Mouse (Mus musculus) intestine, embryonic 14.5 days (tissue): ENCODE measurements around the gene Iqgap1. TPM values are rescaled to one million over a fixed set of nuclear protein-coding genes. Genes with fewer than 3 reads are reported as not detected.

Experiments
- ATAC-seq: fragments of 200-750 bp; cut with Nextera tagmentation; replicated peaks from 2 replicates; pipeline ENCODE4 v1.8.0; 2017; ENCODE audit warnings: low read depth, moderate number of reproducible peaks, moderate TSS enrichment, moderate library complexity; ENCODE audit not compliant: low FRiP score, low TSS enrichment
- DNase-seq: peaks from one replicate; pipeline ENCODE4 v3.0.0-alpha.2; 2018; ENCODE audit warnings: low spot score
- H3K27ac ChIP-seq: fragments of 300-500 bp; sonication (generic); 2 replicates; pipeline ENCODE4 v1.5.1; 2014; ENCODE audit warnings: low read depth, mild to moderate bottlenecking, control low read depth
- H3K27me3 ChIP-seq: fragments of 300-500 bp; sonication (generic); replicated peaks from 2 replicates; pipeline ENCODE4 v1.6.1; 2014; ENCODE audit warnings: low read length, control low read depth; ENCODE audit not compliant: control insufficient read depth, insufficient read depth
- H3K36me3 ChIP-seq: fragments of 300-500 bp; sonication (generic); 2 replicates; pipeline ENCODE4 v1.6.1; 2014; ENCODE audit warnings: low read length, control low read depth; ENCODE audit not compliant: control insufficient read depth, insufficient read depth
- H3K4me1 ChIP-seq: fragments of 300-500 bp; sonication (generic); replicated peaks from 2 replicates; pipeline ENCODE4 v1.6.1; 2014; ENCODE audit warnings: low read length, control low read depth, mixed read lengths; ENCODE audit not compliant: control insufficient read depth, insufficient read depth
- H3K4me2 ChIP-seq: fragments of 300-500 bp; sonication (generic); 2 replicates; pipeline ENCODE4 v1.6.1; 2014; ENCODE audit warnings: low read length
- H3K4me3 ChIP-seq: fragments of 300-500 bp; sonication (generic); 2 replicates; pipeline ENCODE4 v1.5.1; 2014; ENCODE audit warnings: low read depth, low read length, control low read depth, mixed read lengths
- H3K9ac ChIP-seq: fragments of 300-500 bp; sonication (generic); 2 replicates; pipeline ENCODE4 v1.6.1; 2014; ENCODE audit warnings: mild to moderate bottlenecking, low read length
- H3K9me3 ChIP-seq: fragments of 300-500 bp; sonication (generic); 2 replicates; pipeline ENCODE4 v1.6.1; 2016; ENCODE audit warnings: low read length, control low read depth; ENCODE audit not compliant: control insufficient read depth
- WGBS: fragments of 180-500 bp; shearing (Covaris S2); extraction: QIAGEN DNeasy Blood & Tissue Kit; methylation state at CpG from one replicate; pipeline ENCODE4 v1.1.7; 2014; 5-methylcytosine and 5-hydroxymethylcytosine counted together
- polyA plus RNA-seq: library from polyadenylated mRNA; unstranded; fragments of >200 nt; fragmentation: Nextera tagmentation; extraction: Ambion mirVana; gene quantifications from 2 replicates; pipeline ENCODE4 v1.2.1, GENCODE M21; 2014

The Iqgap1 gene
- polyA plus RNA-seq, 1 experiment from 2014 or later = 81.7 TPM

- Histone ChIP-seq H3K4me2 (no peak overlapping the region), H3K36me3 (no peaks in the 10 kb centered on the region), H3K27ac (no peak overlapping the region), H3K9me3 (no peaks in the 10 kb centered on the region), H3K27me3 (no peaks in the 10 kb centered on the region), H3K9ac (no peak overlapping the region), H3K4me1 (peaks cover 14% of the 10 kb centered on the region), H3K4me3 (no peak overlapping the region)
- 81% methylated on average over 5 of the region's 5 CpGs for WGBS
- no peak for DNase-seq
- no peak for ATAC-seq
Measured at GRCm38 (mm10) chr7:80685639-80686038, 140.1 kb downstream of the Iqgap1 start.

GRCm38 (mm10) chr7:80682630-80683029 is 143.1 kb downstream of the Iqgap1 start:
- peaks cover 10% of the 10 kb centered on the region for H3K4me1 ChIP-seq
- no peaks in the 10 kb centered on the region for H3K36me3 ChIP-seq
- H3K27me3 ChIP-seq = no peaks in the 10 kb centered on the region
- no peak overlapping the region for H3K9ac ChIP-seq
- ATAC-seq (peak; percentile 54; the same call in 1 of the 2 replicates), DNase-seq (no peak)
- no peak overlapping the region for H3K4me3 ChIP-seq
- H3K27ac ChIP-seq = no peak overlapping the region
- no peaks in the 10 kb centered on the region for H3K9me3 ChIP-seq
- 38% methylated on average over 1 of the region's 1 CpGs for WGBS
- H3K4me2 ChIP-seq = no peak overlapping the region

GRCm38 (mm10) chr7:80680218-80680847 is 145.4 kb downstream of the Iqgap1 start:
- DNase-seq (no peak), ATAC-seq (no peak)
- WGBS = 30% methylated on average over 12 of the region's 12 CpGs
- Histone ChIP-seq H3K36me3 (peaks cover 4% of the 10 kb centered on the region; the same call in 1 of the 2 replicates), H3K9me3 (no peaks in the 10 kb centered on the region), H3K4me3 (no peak overlapping the region), H3K9ac (no peak overlapping the region), H3K27ac (no peak overlapping the region), H3K4me2 (no peak overlapping the region), H3K27me3 (no peaks in the 10 kb centered on the region), H3K4me1 (no peaks in the 10 kb centered on the region; the same call in 1 of the 2 replicates)

DNA sequence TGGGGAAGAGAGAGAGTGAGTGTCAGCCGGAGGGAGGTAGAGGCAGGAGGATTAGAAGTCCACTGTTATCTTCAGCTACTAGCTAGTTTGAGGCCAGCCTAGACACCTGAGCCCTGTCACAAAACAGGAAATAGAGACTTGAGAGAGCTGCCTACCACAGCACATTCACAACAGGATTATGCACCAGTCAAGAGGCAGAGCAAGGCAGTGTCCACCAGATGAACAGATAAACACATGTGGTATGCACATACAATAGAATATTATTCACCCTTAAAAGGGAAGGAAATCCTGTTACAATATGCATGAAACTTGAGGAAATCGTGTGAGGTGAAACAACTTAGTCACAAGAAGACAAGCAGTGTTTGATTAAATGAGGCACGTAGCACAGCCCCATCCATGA is 153.5 kb downstream of the Iqgap1 start:
- Histone ChIP-seq H3K27ac (no peak overlapping the region), H3K36me3 (peaks cover 6% of the 10 kb centered on the region), H3K9ac (no peak overlapping the region), H3K9me3 (no peaks in the 10 kb centered on the region), H3K4me2 (no peak overlapping the region), H3K4me1 (peaks cover 8% of the 10 kb centered on the region; the same call in 1 of the 2 replicates), H3K4me3 (no peak overlapping the region), H3K27me3 (no peaks in the 10 kb centered on the region)
- WGBS = 75% methylated on average over 3 of the region's 3 CpGs
- ATAC-seq (no peak), DNase-seq (no peak)

GRCm38 (mm10) chr7:80670889-80671288 is 154.9 kb downstream of the Iqgap1 start:
- H3K9me3 ChIP-seq = no peaks in the 10 kb centered on the region
- H3K4me3 ChIP-seq = no peak overlapping the region
- 74% methylated on average over 6 of the region's 6 CpGs for WGBS
- H3K27ac ChIP-seq = no peak overlapping the region
- no peak for ATAC-seq
- H3K4me1 ChIP-seq = peaks cover 17% of the 10 kb centered on the region; the same call in 1 of the 2 replicates
- no peak overlapping the region for H3K4me2 ChIP-seq
- no peak for DNase-seq
- H3K27me3 ChIP-seq = no peaks in the 10 kb centered on the region
- H3K36me3 ChIP-seq = peaks cover 2% of the 10 kb centered on the region; the same call in 1 of the 2 replicates
- no peak overlapping the region for H3K9ac ChIP-seq

DNA sequence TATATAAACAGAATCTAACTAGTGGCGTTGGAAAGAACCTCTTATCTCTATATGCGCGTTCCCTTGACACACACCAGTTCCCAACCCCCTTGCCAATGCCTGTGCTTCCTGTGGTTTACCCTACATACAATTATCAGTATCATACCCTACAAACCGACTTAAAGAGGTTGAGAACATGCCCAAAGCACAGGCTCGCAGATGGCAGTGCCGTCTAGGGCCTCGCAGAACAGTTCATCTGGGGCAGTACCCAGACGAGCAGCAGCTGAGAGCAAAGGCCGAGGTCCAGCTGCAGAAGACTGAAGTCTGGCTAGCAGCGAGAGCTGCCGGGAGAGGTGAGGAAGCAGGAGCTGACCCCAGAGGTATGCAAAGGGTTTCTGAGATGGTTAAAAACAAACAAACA is 158.6 kb downstream of the Iqgap1 start:
- WGBS = 43% methylated on average over 11 of the region's 11 CpGs
- Histone ChIP-seq H3K27ac (peak overlapping the region; percentile 66), H3K27me3 (no peaks in the 10 kb centered on the region), H3K36me3 (no peaks in the 10 kb centered on the region), H3K4me1 (peaks cover 22% of the 10 kb centered on the region; the same call in 1 of the 2 replicates), H3K9me3 (no peaks in the 10 kb centered on the region), H3K9ac (peak overlapping the region; percentile 0; the same call in 1 of the 2 replicates), H3K4me2 (no peak overlapping the region), H3K4me3 (no peak overlapping the region)
- DNase-seq = no peak
- ATAC-seq = no peak

DNA sequence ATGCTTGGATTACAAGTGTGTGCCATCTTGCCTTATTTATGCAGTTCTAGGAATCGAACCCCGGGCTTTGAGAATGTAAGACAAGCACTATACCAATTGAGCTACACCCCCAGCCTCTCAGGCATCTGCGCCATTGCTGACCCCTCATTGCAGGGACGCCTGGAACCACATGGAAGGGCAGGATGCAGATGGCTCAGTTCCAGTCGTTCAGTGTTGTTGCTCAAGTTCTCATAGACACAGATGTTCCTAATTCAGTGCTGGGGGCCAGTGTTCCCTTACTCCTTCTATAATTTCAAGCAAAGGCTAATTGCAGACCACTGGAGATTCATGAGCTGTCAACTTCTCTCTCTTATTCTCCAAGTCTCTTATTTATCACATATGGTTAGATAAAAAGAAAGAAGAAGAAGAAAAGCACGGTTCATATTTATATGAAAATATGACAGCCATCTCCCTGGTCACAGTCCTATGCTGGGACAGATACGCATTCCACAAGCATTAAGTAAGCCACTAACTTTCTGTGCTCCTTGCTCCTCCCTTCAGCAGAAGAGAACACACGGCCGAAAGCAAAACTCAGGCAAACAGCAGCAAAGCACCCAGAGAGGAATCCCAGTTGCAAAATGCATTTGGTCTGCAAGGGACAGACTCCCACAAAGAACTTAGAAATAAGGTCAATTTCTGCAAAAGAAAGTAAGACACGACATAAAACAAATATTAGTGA is 159.4 kb downstream of the Iqgap1 start:
- DNase-seq (no peak), ATAC-seq (0 out of 2 replicates have a peak, but pooled peaks have one; percentile 56)
- no peak overlapping the region for H3K4me2 ChIP-seq
- H3K27ac ChIP-seq = peak overlapping the region; percentile 71
- H3K9ac ChIP-seq = no peak overlapping the region
- H3K4me1 ChIP-seq = peaks cover 22% of the 10 kb centered on the region
- no peaks in the 10 kb centered on the region for H3K36me3 ChIP-seq
- H3K9me3 ChIP-seq = no peaks in the 10 kb centered on the region
- H3K27me3 ChIP-seq = no peaks in the 10 kb centered on the region
- 39% methylated on average over 10 of the region's 10 CpGs for WGBS
- H3K4me3 ChIP-seq = no peak overlapping the region
